Mouse (Mus musculus) C2C12 (cell line): ENCODE results near the gene A4galt.

ENCODE experiments used
- CTCF ChIP-seq: IDR thresholded peaks from one replicate; pipeline ENCODE4 v1.5.1; 2011; ENCODE audit not compliant: control insufficient read depth, insufficient read depth, insufficient read length
- FOSL1 ChIP-seq: IDR thresholded peaks from one replicate; pipeline ENCODE4 v1.8.0; 2011; ENCODE audit warnings: mild to moderate bottlenecking, low read length; ENCODE audit not compliant: poor library complexity, insufficient read depth, severe bottlenecking
- MYOD1 ChIP-seq: IDR thresholded peaks from one replicate; pipeline ENCODE4 v1.6.1; 2011; ENCODE audit warnings: low read depth; ENCODE audit not compliant: control insufficient read depth, insufficient read length
- MYOG ChIP-seq: IDR thresholded peaks from one replicate; pipeline ENCODE4 v1.6.1; 2011; ENCODE audit not compliant: control insufficient read depth, insufficient read length; ENCODE audit errors: extremely low read depth
- USF1 ChIP-seq: IDR thresholded peaks from one replicate; pipeline ENCODE4 v1.6.1; 2011; ENCODE audit warnings: low read depth, mild to moderate bottlenecking, control low read depth, moderate library complexity

DNA sequence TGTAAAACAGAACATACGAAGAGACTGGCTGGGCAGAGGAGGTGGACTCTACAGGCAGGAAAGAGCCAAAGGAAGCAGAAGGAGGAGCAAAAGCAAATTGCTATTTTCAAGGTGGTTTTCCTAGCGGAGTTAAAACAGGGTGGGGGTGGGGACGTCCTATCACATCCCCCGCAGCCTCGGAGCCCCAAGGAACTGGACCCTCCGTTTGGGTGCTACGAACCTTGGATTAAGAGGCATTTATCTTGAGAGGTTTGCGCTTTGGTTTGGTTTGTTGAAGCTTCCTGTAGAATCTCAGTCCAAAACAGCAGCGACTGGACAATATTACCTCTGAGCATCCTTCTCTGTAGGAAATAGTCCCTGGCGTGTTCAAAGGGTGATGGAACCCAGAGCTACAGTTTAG is 41.9 kb downstream of the A4galt start:
- no peak for TF ChIP-seq MYOD1
- no peak for TF ChIP-seq FOSL1
- no peak for TF ChIP-seq MYOG
- TF ChIP-seq USF1: no peak
- TF ChIP-seq CTCF: no peak
